Mouse (Mus musculus): Measurements from ENCODE around the gene Abcg1. TPM values are rescaled to one million over a fixed set of nuclear protein-coding genes. Genes with fewer than 3 reads are reported as not detected.

The Abcg1 gene
- polyA plus RNA-seq, 1 experiment from 2014 or later: 9.6 TPM

GRCm38 (mm10) chr17:31091023-31091735 is 33.7 kb downstream of the Abcg1 start:
- DNase-seq (no peak), ATAC-seq (ENCODE audit: insufficient read depth) (no peak)
- no peak overlapping the region for H3K9ac ChIP-seq
- no peaks in the 10 kb centered on the region; the same call in 1 of the 2 replicates for H3K27me3 ChIP-seq (ENCODE audit: insufficient read depth, low read length)
- no peak for TF ChIP-seq CTCF (IDR thresholded peaks at IDR 0.05; ENCODE audit: low read depth)
- no peaks in the 10 kb centered on the region for H3K36me3 ChIP-seq (ENCODE audit: insufficient read depth)
- no peak overlapping the region for H3K4me2 ChIP-seq
- peaks cover 17% of the 10 kb centered on the region for H3K4me1 ChIP-seq (ENCODE audit: insufficient read depth)
- no peak overlapping the region for H3K4me3 ChIP-seq (ENCODE audit: low read depth, low read length)
- H3K9me3 ChIP-seq (ENCODE audit: low read depth, low read length): no peaks in the 10 kb centered on the region
- 26% methylated on average over 13 of the region's 13 CpGs for WGBS
- H3K27ac ChIP-seq (ENCODE audit: low read depth): 0 out of 2 replicates have a peak overlapping the region, but pooled peaks have one; percentile 4

GRCm38 (mm10) chr17:31094781-31095180 is 37.3 kb downstream of the Abcg1 start:
- WGBS: 58% methylated on average over 5 of the region's 5 CpGs

GRCm38 (mm10) chr17:31095570-31095969 is 38.1 kb downstream of the Abcg1 start:
- DNase-seq: no peak
- H3K4me2 ChIP-seq: no peak overlapping the region
- 0 out of 2 replicates have a peak, but pooled peaks cover 3% of the 10 kb centered on the region for H3K4me1 ChIP-seq (ENCODE audit: insufficient read depth)
- ATAC-seq (ENCODE audit: insufficient read depth): no peak
- no peak for TF ChIP-seq CTCF (IDR thresholded peaks at IDR 0.05; ENCODE audit: low read depth)
- no peaks in the 10 kb centered on the region; the same call in 1 of the 2 replicates for H3K27me3 ChIP-seq (ENCODE audit: insufficient read depth, low read length)
- no peak overlapping the region for H3K4me3 ChIP-seq (ENCODE audit: low read depth, low read length)
- no peak overlapping the region for H3K27ac ChIP-seq (ENCODE audit: low read depth)
- no peaks in the 10 kb centered on the region for H3K9me3 ChIP-seq (ENCODE audit: low read depth, low read length)
- 74% methylated on average over 7 of the region's 7 CpGs for whole genome bisulfite sequencing
- no peaks in the 10 kb centered on the region for H3K36me3 ChIP-seq (ENCODE audit: insufficient read depth)
- no peak overlapping the region for H3K9ac ChIP-seq

More at GRCm38 (mm10) chr17:31094781-31095180, 37.3 kb downstream of the Abcg1 start:
- Histone ChIP-seq H3K36me3 (ENCODE audit: insufficient read depth) (no peaks in the 10 kb centered on the region), H3K9ac (no peak overlapping the region), H3K4me2 (no peak overlapping the region), H3K27me3 (ENCODE audit: insufficient read depth, low read length) (no peaks in the 10 kb centered on the region; the same call in 1 of the 2 replicates), H3K9me3 (ENCODE audit: low read depth, low read length) (no peaks in the 10 kb centered on the region), H3K4me1 (ENCODE audit: insufficient read depth) (peaks cover 6% of the 10 kb centered on the region; the same call in 1 of the 2 replicates), H3K4me3 (ENCODE audit: low read depth, low read length) (no peak overlapping the region), H3K27ac (ENCODE audit: low read depth) (no peak overlapping the region)
- TF ChIP-seq CTCF (IDR thresholded peaks at IDR 0.05; ENCODE audit: low read depth): no peak
- DNase-seq (no peak), ATAC-seq (ENCODE audit: insufficient read depth) (no peak)

GRCm38 (mm10) chr17:31096893-31097292 is 39.4 kb downstream of the Abcg1 start:
- no peak for DNase-seq
- WGBS: 95% methylated on average over 2 of the region's 2 CpGs
- H3K9ac ChIP-seq: no peak overlapping the region
- H3K27me3 ChIP-seq (ENCODE audit: insufficient read depth, low read length): no peaks in the 10 kb centered on the region; the same call in 1 of the 2 replicates
- H3K36me3 ChIP-seq (ENCODE audit: insufficient read depth): no peaks in the 10 kb centered on the region
- H3K4me1 ChIP-seq (ENCODE audit: insufficient read depth): no peaks in the 10 kb centered on the region
- no peaks in the 10 kb centered on the region for H3K9me3 ChIP-seq (ENCODE audit: low read depth, low read length)
- ATAC-seq (ENCODE audit: insufficient read depth): no peak
- H3K4me3 ChIP-seq (ENCODE audit: low read depth, low read length): no peak overlapping the region
- H3K27ac ChIP-seq (ENCODE audit: low read depth): no peak overlapping the region
- TF ChIP-seq CTCF (IDR thresholded peaks at IDR 0.05; ENCODE audit: low read depth): no peak
- H3K4me2 ChIP-seq: no peak overlapping the region

- WGBS: 64% methylated on average over 5 of the region's 5 CpGs
- no peak for TF ChIP-seq CTCF (IDR thresholded peaks at IDR 0.05; ENCODE audit: low read depth)
Observed at GRCm38 (mm10) chr17:31098788-31099187, 41.3 kb downstream of the Abcg1 start.

GRCm38 (mm10) chr17:31103007-31103570 is 45.6 kb downstream of the Abcg1 start:
- ATAC-seq (ENCODE audit: insufficient read depth): no peak
- Histone ChIP-seq H3K27me3 (ENCODE audit: insufficient read depth, low read length) (no peaks in the 10 kb centered on the region), H3K4me3 (ENCODE audit: low read depth, low read length) (no peak overlapping the region), H3K9ac (no peak overlapping the region), H3K36me3 (ENCODE audit: insufficient read depth) (no peaks in the 10 kb centered on the region), H3K4me2 (no peak overlapping the region), H3K4me1 (ENCODE audit: insufficient read depth) (no peaks in the 10 kb centered on the region), H3K27ac (ENCODE audit: low read depth) (no peak overlapping the region), H3K9me3 (ENCODE audit: low read depth, low read length) (no peaks in the 10 kb centered on the region)
- no peak for DNase-seq
- 82% methylated on average over 8 of the region's 8 CpGs for WGBS
- no peak for TF ChIP-seq CTCF (IDR thresholded peaks at IDR 0.05; ENCODE audit: low read depth)

More at GRCm38 (mm10) chr17:31098788-31099187, 41.3 kb downstream of the Abcg1 start:
- no peaks in the 10 kb centered on the region for H3K4me1 ChIP-seq (ENCODE audit: insufficient read depth)
- H3K4me3 ChIP-seq (ENCODE audit: low read depth, low read length): no peak overlapping the region
- H3K9me3 ChIP-seq (ENCODE audit: low read depth, low read length): no peaks in the 10 kb centered on the region
- DNase-seq: no peak
- H3K27ac ChIP-seq (ENCODE audit: low read depth): no peak overlapping the region
- ATAC-seq (ENCODE audit: insufficient read depth): no peak
- H3K4me2 ChIP-seq: no peak overlapping the region
- no peak overlapping the region for H3K9ac ChIP-seq
- H3K27me3 ChIP-seq (ENCODE audit: insufficient read depth, low read length): no peaks in the 10 kb centered on the region
- no peaks in the 10 kb centered on the region for H3K36me3 ChIP-seq (ENCODE audit: insufficient read depth)

GRCm38 (mm10) chr17:31103823-31104222 is 46.3 kb downstream of the Abcg1 start:
- Histone ChIP-seq H3K27me3 (ENCODE audit: insufficient read depth, low read length) (no peaks in the 10 kb centered on the region), H3K9ac (no peak overlapping the region), H3K4me2 (no peak overlapping the region), H3K27ac (ENCODE audit: low read depth) (no peak overlapping the region), H3K4me3 (ENCODE audit: low read depth, low read length) (no peak overlapping the region), H3K36me3 (ENCODE audit: insufficient read depth) (no peaks in the 10 kb centered on the region), H3K4me1 (ENCODE audit: insufficient read depth) (no peaks in the 10 kb centered on the region), H3K9me3 (ENCODE audit: low read depth, low read length) (no peaks in the 10 kb centered on the region)
- TF ChIP-seq CTCF (IDR thresholded peaks at IDR 0.05; ENCODE audit: low read depth): no peak
- DNase-seq (no peak), ATAC-seq (ENCODE audit: insufficient read depth) (no peak)
- WGBS: 80% methylated on average over 8 of the region's 8 CpGs
